8 mouse cellular contexts compared by ENCODE assay signal in genomic region chr5:115538017-115538692, GRCm38 (mm10). TPM values are rescaled to one million over a fixed set of nuclear protein-coding genes. Genes with fewer than 3 reads are reported as not detected.
DNase-seq lines count a peak whose midpoint lies in the region; ATAC-seq and TF ChIP-seq lines count a peak whose summit lies in the region.

No protein-coding gene starts in this region.

- ATAC-seq in G1E (ENCODE audit: extremely low read depth, insufficient number of reproducible peaks, low FRiP score, poor library complexity, severe bottlenecking) = no peak
- ATAC-seq in hindbrain, embryonic 11.5 days (ENCODE audit: low FRiP score) = peak; percentile 47; the same call in 1 of the 2 replicates
- no peak for ATAC-seq in limb, embryonic 15.5 days (ENCODE audit: insufficient number of reproducible peaks, low FRiP score, low TSS enrichment, low read depth)

- no peak for TF ChIP-seq CTCF in gastrocnemius, adult 2 months (IDR thresholded peaks at IDR 0.05)
- TF ChIP-seq CTCF in G1E (IDR thresholded peaks at IDR 0.05; ENCODE audit: low read depth, low read length) = no peak

- H3K9ac ChIP-seq in hindbrain, embryonic 11.5 days (ENCODE audit: low read depth, low read length) = no peak overlapping the region
- H3K9ac ChIP-seq in limb, embryonic 15.5 days = no peak overlapping the region

- peak overlapping the region; percentile 38 for H3K4me3 ChIP-seq in gastrocnemius, adult 2 months
- peak overlapping the region; percentile 41; the same call in 1 of the 2 replicates for H3K4me3 ChIP-seq in G1E (ENCODE audit: low read depth, low read length)
- H3K4me3 ChIP-seq in hindbrain, embryonic 11.5 days (ENCODE audit: low read depth, low read length) = no peak overlapping the region
- H3K4me3 ChIP-seq in limb, embryonic 15.5 days = no peak overlapping the region

- 75% methylated on average over 13 of the region's 13 CpGs for WGBS in hindbrain, embryonic 11.5 days
- WGBS in limb, embryonic 15.5 days = 53% methylated on average over 13 of the region's 13 CpGs

- H3K27ac ChIP-seq in gastrocnemius, adult 2 months = peak overlapping the region; percentile 83
- no peak overlapping the region for H3K27ac ChIP-seq in hindbrain, embryonic 11.5 days (ENCODE audit: low read depth, low read length)
- H3K27ac ChIP-seq in limb, embryonic 15.5 days = peak overlapping the region; percentile 73

- peaks cover 57% of the 10 kb centered on the region for H3K4me1 ChIP-seq in G1E (ENCODE audit: insufficient read depth, low read depth, low read length)
- H3K4me1 ChIP-seq in hindbrain, embryonic 11.5 days (replicated peaks; ENCODE audit: control insufficient read depth, insufficient read depth, low read length) = peaks cover 3% of the 10 kb centered on the region; the same call in 1 of the 2 replicates
- peaks cover 64% of the 10 kb centered on the region for H3K4me1 ChIP-seq in limb, embryonic 15.5 days

- intact Hi-C loops in gastrocnemius, adult 2 months (cut with DNase I) = loop anchor here (1.0 kb wide), 1 partner anchor 32 kb away; the partner anchor contains the start of gene Pxn

- no peak overlapping the region for H3K4me2 ChIP-seq in hindbrain, embryonic 11.5 days (replicated peaks; ENCODE audit: low read depth, low read length)
- H3K4me2 ChIP-seq in limb, embryonic 15.5 days = no peak overlapping the region; the same call in 1 of the 2 replicates

- peaks cover 5% of the 10 kb centered on the region for H3K36me3 ChIP-seq in G1E (replicated peaks)
- H3K36me3 ChIP-seq in hindbrain, embryonic 11.5 days (ENCODE audit: control insufficient read depth, insufficient read depth, low read length) = no peaks in the 10 kb centered on the region
- H3K36me3 ChIP-seq in limb, embryonic 15.5 days = no peaks in the 10 kb centered on the region

- H3K9me3 ChIP-seq in G1E (replicated peaks) = no peaks in the 10 kb centered on the region
- no peaks in the 10 kb centered on the region for H3K9me3 ChIP-seq in hindbrain, embryonic 11.5 days (ENCODE audit: control insufficient read depth, low read length)
- no peaks in the 10 kb centered on the region for H3K9me3 ChIP-seq in limb, embryonic 15.5 days

- H3K27me3 ChIP-seq in G1E (ENCODE audit: insufficient read depth, low read length) = peaks cover 14% of the 10 kb centered on the region; the same call in 1 of the 2 replicates
- no peaks in the 10 kb centered on the region for H3K27me3 ChIP-seq in hindbrain, embryonic 11.5 days (ENCODE audit: control insufficient read depth, insufficient read depth, low read length)
- no peaks in the 10 kb centered on the region for H3K27me3 ChIP-seq in limb, embryonic 15.5 days

- DNase-seq in gastrocnemius, adult 2 months = peak; percentile 59
- DNase-seq in gastrocnemius, adult 8-10 months (ENCODE audit: low spot score in 2 of 2) = no peak
- no peak for DNase-seq in G1E (ENCODE audit: low spot score)
- DNase-seq in hindbrain, embryonic 11.5 days (ENCODE audit: low spot score) = no peak
- no peak for DNase-seq in thymus, postnatal 14 days
- no peak for DNase-seq in natural killer cell, adult 2 months (ENCODE audit: low spot score in 2 of 2)
- no peak for DNase-seq in left cerebral cortex, adult 8-10 months (ENCODE audit: low spot score in 2 of 2)

RNA-seq across cellular contexts. Expression of gene Rplp0, which starts 21.1 kb away (rescaled TPM):
- 100 to 1,000 TPM; 567 to 689 TPM for total RNA-seq in gastrocnemius, adult 2 months (2021)
- total RNA-seq in gastrocnemius, adult 8-10 months (2022) = 100 to 1,000 TPM; 566 to 724 (median 629) TPM
- total RNA-seq in G1E (2014; fragmentation: Nextera tagmentation) (870 and 980 TPM in 2 replicates), G1E (2017) (1,362 and 1,673 TPM in 2 replicates)
- 712 and 915 TPM in 2 replicates for polyA plus RNA-seq in G1E (2012)
- 1,244 and 1,247 TPM in 2 replicates for polyA plus RNA-seq in hindbrain, embryonic 11.5 days (2014; fragmentation: Nextera tagmentation; extraction: Ambion mirVana)
- 1,505 and 1,752 TPM in 2 replicates for polyA plus RNA-seq in limb, embryonic 15.5 days (2015; fragmentation: Nextera tagmentation; extraction: Ambion mirVana)
- total RNA-seq in left cerebral cortex, adult 8-10 months (2022) = 100 to 1,000 TPM; 188 to 223 (median 203) TPM

RNA-seq across cellular contexts. Expression of gene Gcn1l1, which starts 26.9 kb away (rescaled TPM):
- total RNA-seq in gastrocnemius, adult 2 months (2021) = 10 to 100 TPM; 31.3 to 31.9 TPM
- total RNA-seq in gastrocnemius, adult 8-10 months (2022) = 10 to 100 TPM; 28.1 to 31.2 (median 30.6) TPM
- total RNA-seq in G1E (2014; fragmentation: Nextera tagmentation) (78.5 and 96.0 TPM in 2 replicates), G1E (2017) (44.6 and 45.7 TPM in 2 replicates)
- polyA plus RNA-seq in G1E (2012) = 137 and 158 TPM in 2 replicates
- 31.8 and 39.4 TPM in 2 replicates for polyA plus RNA-seq in hindbrain, embryonic 11.5 days (2014; fragmentation: Nextera tagmentation; extraction: Ambion mirVana)
- 32.9 and 36.3 TPM in 2 replicates for polyA plus RNA-seq in limb, embryonic 15.5 days (2015; fragmentation: Nextera tagmentation; extraction: Ambion mirVana)
- total RNA-seq in left cerebral cortex, adult 8-10 months (2022) = 10 to 100 TPM; 60.7 to 71.6 (median 61.4) TPM

RNA-seq across cellular contexts. Expression of gene Pxn, which starts 31.7 kb away (rescaled TPM):
- 10 to 100 TPM; 79.2 to 95.2 TPM for total RNA-seq in gastrocnemius, adult 2 months (2021)
- 10 to 100 TPM; 76.0 to 89.9 (median 78.1) TPM for total RNA-seq in gastrocnemius, adult 8-10 months (2022)
- 17.8 and 25.8 TPM in 2 replicates for total RNA-seq in G1E (2014; fragmentation: Nextera tagmentation)
- total RNA-seq in G1E (2017) = 12.0 and 14.2 TPM in 2 replicates
- polyA plus RNA-seq in G1E (2012) = 62.9 and 63.3 TPM in 2 replicates
- 9.0 and 10.1 TPM in 2 replicates for polyA plus RNA-seq in hindbrain, embryonic 11.5 days (2014; fragmentation: Nextera tagmentation; extraction: Ambion mirVana)
- polyA plus RNA-seq in limb, embryonic 15.5 days (2015; fragmentation: Nextera tagmentation; extraction: Ambion mirVana) = 52.6 and 55.7 TPM in 2 replicates
- 10 to 100 TPM; 18.3 to 27.8 (median 22.9) TPM for total RNA-seq in left cerebral cortex, adult 8-10 months (2022)

RNA-seq across cellular contexts. Expression of gene Sirt4, which starts 53.6 kb away (rescaled TPM):
- 10 to 100 TPM; 10.9 to 17.3 TPM for total RNA-seq in gastrocnemius, adult 2 months (2021)
- total RNA-seq in gastrocnemius, adult 8-10 months (2022) = 10 to 100 TPM in 1 of 4 experiments, 1 to 10 TPM in 3; 7.2 to 13.5 (median 9.4) TPM
- 27.5 and 29.7 TPM in 2 replicates for total RNA-seq in G1E (2014; fragmentation: Nextera tagmentation)
- 9.3 and 14.8 TPM in 2 replicates for total RNA-seq in G1E (2017)
- 8.0 and 13.3 TPM in 2 replicates for polyA plus RNA-seq in G1E (2012)
- 21.3 and 23.1 TPM in 2 replicates for polyA plus RNA-seq in hindbrain, embryonic 11.5 days (2014; fragmentation: Nextera tagmentation; extraction: Ambion mirVana)
- 24.9 and 26.5 TPM in 2 replicates for polyA plus RNA-seq in limb, embryonic 15.5 days (2015; fragmentation: Nextera tagmentation; extraction: Ambion mirVana)
- 10 to 100 TPM; 27.1 to 38.6 (median 33.1) TPM for total RNA-seq in left cerebral cortex, adult 8-10 months (2022)

Comparison
In these comparisons a context has a peak if more than half of its experiments do, and no peak if none do; other contexts are left out.
1. H3K4me3 ChIP-seq: peak in gastrocnemius, adult 2 months (single experiment) and G1E (single experiment); none in hindbrain, embryonic 11.5 days (single experiment) and limb, embryonic 15.5 days (single experiment).